Mouse (Mus musculus) frontal cortex, postnatal 36 days (tissue): ENCODE measurements at regions not wholly inside any gene's neighbourhood (a gene's known extent, or its start where the extent isn't known, plus 50 kb on each side); places are given as distances from the start of the nearest gene placed in this dataset.
A peak's percentile ranks its signal among the peaks of the same experiment; 100 is the strongest.

Source experiments
- DNase-seq, 2 experiments: peaks; one replicate each; pipeline ENCODE4 v3.0.0; 2022; ENCODE audit warnings: low spot score in 2 of 2

- DNase-seq: no peak
These were observed 483.5 kb upstream of the Pkdcc start for GRCm38 (mm10) chr17:82731561-82731960.

GRCm38 (mm10) chr17:82742445-82742844 lies 472.6 kb upstream of the Pkdcc start:
- DNase-seq: no peak

- peak; percentile 5 to 17 for DNase-seq
These were observed 457.7 kb upstream of the Pkdcc start for GRCm38 (mm10) chr17:82757400-82757799.

GRCm38 (mm10) chr17:82779096-82779495 lies 436.0 kb upstream of the Pkdcc start:
- DNase-seq: no peak

GRCm38 (mm10) chr17:82822129-82822528 lies 393.0 kb upstream of the Pkdcc start:
- no peak for DNase-seq

GRCm38 (mm10) chr17:82824057-82824456 lies 391.0 kb upstream of the Pkdcc start:
- DNase-seq: no peak

- DNase-seq: no peak
These were observed 390.5 kb upstream of the Pkdcc start for GRCm38 (mm10) chr17:82824619-82825018.

GRCm38 (mm10) chr17:82827170-82827569 lies 387.9 kb upstream of the Pkdcc start:
- DNase-seq: no peak

- no peak for DNase-seq
These were observed 387.3 kb upstream of the Pkdcc start for GRCm38 (mm10) chr17:82827841-82828240.

GRCm38 (mm10) chr17:82828434-82828997 lies 386.6 kb upstream of the Pkdcc start:
- DNase-seq: no peak

GRCm38 (mm10) chr17:82829415-82829814 lies 385.7 kb upstream of the Pkdcc start:
- DNase-seq: no peak

GRCm38 (mm10) chr17:82834177-82834576 lies 380.9 kb upstream of the Pkdcc start:
- DNase-seq: no peak

GRCm38 (mm10) chr17:82836115-82836514 lies 379.0 kb upstream of the Pkdcc start:
- DNase-seq: no peak

GRCm38 (mm10) chr17:82846776-82847494 lies 368.2 kb upstream of the Pkdcc start:
- no peak for DNase-seq

- peak; percentile 85 to 89 for DNase-seq
These were observed 357.6 kb upstream of the Pkdcc start for GRCm38 (mm10) chr17:82857199-82858147.

GRCm38 (mm10) chr17:82860391-82860790 lies 354.7 kb upstream of the Pkdcc start:
- peak in 1 of 2 experiments; percentile 41 for DNase-seq

- DNase-seq: peak in 1 of 2 experiments; percentile 26
These were observed 354.1 kb upstream of the Pkdcc start for GRCm38 (mm10) chr17:82860966-82861365.

- DNase-seq: no peak
These were observed 338.0 kb upstream of the Pkdcc start for GRCm38 (mm10) chr17:82877131-82877530.

GRCm38 (mm10) chr17:82900602-82901001 lies 314.5 kb upstream of the Pkdcc start:
- no peak for DNase-seq

- DNase-seq: peak in 1 of 2 experiments; percentile 6
These were observed 313.8 kb upstream of the Pkdcc start for GRCm38 (mm10) chr17:82901098-82901891.

- no peak for DNase-seq
These were observed 310.1 kb upstream of the Pkdcc start for GRCm38 (mm10) chr17:82904961-82905360.

- no peak for DNase-seq
These were observed 309.6 kb upstream of the Pkdcc start for GRCm38 (mm10) chr17:82905483-82905882.
